Mouse (Mus musculus): ENCODE data around the gene Pold2.

Pold2 gene

GRCm38 (mm10) chr11:5877921-5878526 lies at the start of gene Pold2:
TSS of gene Pold2 (minus strand) at chr11:5878292.
- DNase-seq (ENCODE audit: low spot score) = peak; percentile 98

- no peak for DNase-seq (ENCODE audit: low spot score)
Observed at GRCm38 (mm10) chr11:5926696-5927220, 48.7 kb upstream of the Pold2 start.

GRCm38 (mm10) chr11:5924699-5925098 lies 46.6 kb upstream of the Pold2 start:
- no peak for DNase-seq (ENCODE audit: low spot score)

- no peak for DNase-seq (ENCODE audit: low spot score)
Observed at GRCm38 (mm10) chr11:5920323-5920960, 42.4 kb upstream of the Pold2 start.

GRCm38 (mm10) chr11:5919606-5920005 lies 41.5 kb upstream of the Pold2 start:
- DNase-seq (ENCODE audit: low spot score) = no peak

- peak; percentile 61 for DNase-seq (ENCODE audit: low spot score)
Observed at GRCm38 (mm10) chr11:5918111-5918510, 40.0 kb upstream of the Pold2 start.

GRCm38 (mm10) chr11:5916178-5916548 lies 38.1 kb upstream of the Pold2 start:
- no peak for DNase-seq (ENCODE audit: low spot score)

GRCm38 (mm10) chr11:5915429-5916177 lies 37.5 kb upstream of the Pold2 start:
- DNase-seq (ENCODE audit: low spot score) = peak; percentile 87

- DNase-seq (ENCODE audit: low spot score) = no peak
Observed at GRCm38 (mm10) chr11:5914940-5915339, 36.8 kb upstream of the Pold2 start.

- no peak for DNase-seq (ENCODE audit: low spot score)
Observed at GRCm38 (mm10) chr11:5913936-5914335, 35.8 kb upstream of the Pold2 start.

- no peak for DNase-seq (ENCODE audit: low spot score)
Observed at GRCm38 (mm10) chr11:5913256-5913655, 35.2 kb upstream of the Pold2 start.

GRCm38 (mm10) chr11:5912635-5913034 lies 34.5 kb upstream of the Pold2 start:
- DNase-seq (ENCODE audit: low spot score) = peak; percentile 81

GRCm38 (mm10) chr11:5908642-5909041 lies 30.6 kb upstream of the Pold2 start:
- no peak for DNase-seq (ENCODE audit: low spot score)

GRCm38 (mm10) chr11:5907096-5907495 lies 29.0 kb upstream of the Pold2 start:
- DNase-seq (ENCODE audit: low spot score) = no peak

- no peak for DNase-seq (ENCODE audit: low spot score)
Observed at GRCm38 (mm10) chr11:5905778-5906518, 27.9 kb upstream of the Pold2 start.

- DNase-seq (ENCODE audit: low spot score) = no peak
Observed at GRCm38 (mm10) chr11:5904871-5905270, 26.8 kb upstream of the Pold2 start.

GRCm38 (mm10) chr11:5904357-5904756 lies 26.3 kb upstream of the Pold2 start:
- no peak for DNase-seq (ENCODE audit: low spot score)

- DNase-seq (ENCODE audit: low spot score) = no peak
Observed at GRCm38 (mm10) chr11:5903844-5904243, 25.8 kb upstream of the Pold2 start.

GRCm38 (mm10) chr11:5902390-5902789 lies 24.3 kb upstream of the Pold2 start:
- no peak for DNase-seq (ENCODE audit: low spot score)

GRCm38 (mm10) chr11:5901950-5902349 lies 23.9 kb upstream of the Pold2 start:
- no peak for DNase-seq (ENCODE audit: low spot score)

- DNase-seq (ENCODE audit: low spot score) = no peak
Observed at GRCm38 (mm10) chr11:5901320-5901719, 23.2 kb upstream of the Pold2 start.

- no peak for DNase-seq (ENCODE audit: low spot score)
Observed at GRCm38 (mm10) chr11:5899286-5899685, 21.2 kb upstream of the Pold2 start.
